Mouse (Mus musculus) forebrain, postnatal 0 days (tissue): ENCODE results near the gene Gp1bb. TPM values are rescaled to one million over a fixed set of nuclear protein-coding genes. Genes with fewer than 3 reads are reported as not detected.
A peak's percentile ranks its signal among the peaks of the same experiment; 100 is the strongest.

Experiments
- ATAC-seq: fragments of 200-750 bp; cut with Nextera tagmentation; 2 replicates; pipeline ENCODE4 v1.8.0; 2017; ENCODE audit warnings: mild to moderate bottlenecking, moderate library complexity
- DNase-seq: peaks from one replicate; pipeline ENCODE4 v3.0.0-alpha.2; 2015
- H3K27ac ChIP-seq: fragments of 300-500 bp; sonication (generic); 2 replicates; pipeline ENCODE4 v1.5.1; 2014; ENCODE audit warnings: low read depth, mild to moderate bottlenecking, antibody characterized with exemption, low read length, moderate library complexity, mixed read lengths
- H3K27me3 ChIP-seq: fragments of 300-500 bp; sonication (generic); 2 replicates; pipeline ENCODE4 v1.6.1; 2014; ENCODE audit warnings: mild to moderate bottlenecking, low read length, mixed read lengths; ENCODE audit not compliant: insufficient read depth
- H3K36me3 ChIP-seq: fragments of 300-500 bp; sonication (generic); 2 replicates; pipeline ENCODE4 v1.6.1; 2014; ENCODE audit warnings: mild to moderate bottlenecking, moderate library complexity; ENCODE audit not compliant: insufficient read depth
- H3K4me1 ChIP-seq: fragments of 300-500 bp; sonication (generic); 2 replicates; pipeline ENCODE4 v1.6.1; 2014; ENCODE audit warnings: antibody characterized with exemption; ENCODE audit not compliant: insufficient read depth
- H3K4me2 ChIP-seq: fragments of 300-500 bp; sonication (generic); 2 replicates; pipeline ENCODE4 v1.6.1; 2014; ENCODE audit warnings: low read depth, mild to moderate bottlenecking, moderate library complexity
- H3K4me3 ChIP-seq: fragments of 300-500 bp; sonication (generic); 2 replicates; pipeline ENCODE4 v1.5.1; 2014; ENCODE audit warnings: low read depth, low read length, mixed read lengths
- H3K9ac ChIP-seq: fragments of 300-500 bp; sonication (generic); 2 replicates; pipeline ENCODE4 v1.6.1; 2014; ENCODE audit warnings: mild to moderate bottlenecking
- H3K9me3 ChIP-seq: fragments of 300-500 bp; sonication (generic); 2 replicates; pipeline ENCODE4 v1.6.1; 2016; ENCODE audit warnings: low read length
- CTCF ChIP-seq: sonication (generic); IDR thresholded peaks from 2 replicates; pipeline ENCODE4 v1.5.1; 2016; ENCODE audit warnings: antibody characterized with exemption, control low read depth, low read depth
- WGBS: fragments of 180-500 bp; shearing (Covaris S2); extraction: QIAGEN DNeasy Blood & Tissue Kit; methylation state at CpG from one replicate; pipeline ENCODE4 v1.1.7; 2014; 5-methylcytosine and 5-hydroxymethylcytosine counted together
- polyA plus RNA-seq: library from polyadenylated mRNA; unstranded; fragments of >200 nt; fragmentation: Nextera tagmentation; extraction: Ambion mirVana; gene quantifications from 2 replicates; pipeline ENCODE4 v1.2.1, GENCODE M21; 2015
- total RNA-seq: library from RNA; depleted of rRNA; stranded (reverse); fragments of >200 nt; gene quantifications from 2 replicates; pipeline ENCODE4 v1.2.3, GENCODE M21; 2014

Gp1bb gene
- total and polyA plus RNA-seq, 2 experiments from 2014 or later = 9.4 to 34.1 TPM

- no peak for DNase-seq
- Histone ChIP-seq H3K27ac (no peak within 1 kb of the TSS), H3K4me2 (peak within 1 kb of the TSS; percentile 36), H3K36me3 (no peaks in the 10 kb centered on the region), H3K9ac (no peak within 1 kb of the TSS), H3K4me1 (peaks cover 5% of the 10 kb centered on the region; the same call in 1 of the 2 replicates), H3K4me3 (peak within 1 kb of the TSS; percentile 12), H3K27me3 (peaks cover 74% of the 10 kb centered on the region), H3K9me3 (no peaks in the 10 kb centered on the region)
- no peak for ATAC-seq
- TF ChIP-seq CTCF = peak; percentile 52
- WGBS = 4% methylated on average over 48 of the region's 48 CpGs
These were observed 32.1 kb downstream of the Gp1bb start, which contains the start of gene Tbx1 for GRCm38 (mm10) chr16:18589804-18590790. TSS of gene Tbx1 (minus strand) at chr16:18590671.

- H3K9ac ChIP-seq = no peak overlapping the region
- no peak overlapping the region for H3K4me3 ChIP-seq
- H3K27ac ChIP-seq = no peak overlapping the region
- peaks cover 5% of the 10 kb centered on the region; the same call in 1 of the 2 replicates for H3K4me1 ChIP-seq
- peaks cover 84% of the 10 kb centered on the region for H3K27me3 ChIP-seq
- 18% methylated on average over 9 of the region's 9 CpGs for WGBS
- TF ChIP-seq CTCF = no peak
- no peaks in the 10 kb centered on the region for H3K36me3 ChIP-seq
- H3K9me3 ChIP-seq = no peaks in the 10 kb centered on the region
- H3K4me2 ChIP-seq = no peak overlapping the region
- no peak for DNase-seq
- ATAC-seq = no peak
These were observed 33.1 kb downstream of the Gp1bb start for GRCm38 (mm10) chr16:18589080-18589621.

GRCm38 (mm10) chr16:18588738-18589055 is 33.5 kb downstream of the Gp1bb start:
- Histone ChIP-seq H3K4me1 (peaks cover 5% of the 10 kb centered on the region; the same call in 1 of the 2 replicates), H3K27me3 (peaks cover 88% of the 10 kb centered on the region), H3K4me3 (no peak overlapping the region), H3K4me2 (no peak overlapping the region), H3K36me3 (no peaks in the 10 kb centered on the region), H3K9me3 (no peaks in the 10 kb centered on the region), H3K9ac (no peak overlapping the region), H3K27ac (no peak overlapping the region)
- ATAC-seq (no peak), DNase-seq (no peak)
- 5% methylated on average over 31 of the region's 31 CpGs for WGBS
- no peak for TF ChIP-seq CTCF

- H3K36me3 ChIP-seq = no peaks in the 10 kb centered on the region
- H3K27ac ChIP-seq = no peak overlapping the region
- H3K4me1 ChIP-seq = peaks cover 5% of the 10 kb centered on the region; the same call in 1 of the 2 replicates
- no peaks in the 10 kb centered on the region for H3K9me3 ChIP-seq
- WGBS = 6% methylated on average over 57 of the region's 57 CpGs
- ATAC-seq = peak; percentile 8; the same call in 1 of the 2 replicates
- no peak overlapping the region for H3K4me3 ChIP-seq
- peaks cover 90% of the 10 kb centered on the region for H3K27me3 ChIP-seq
- no peak overlapping the region for H3K9ac ChIP-seq
- no peak for TF ChIP-seq CTCF
- DNase-seq = no peak
- H3K4me2 ChIP-seq = no peak overlapping the region
These were observed 34.1 kb downstream of the Gp1bb start for GRCm38 (mm10) chr16:18587847-18588737.

GRCm38 (mm10) chr16:18586906-18587546 is 35.2 kb downstream of the Gp1bb start:
- Histone ChIP-seq H3K27me3 (peaks cover 94% of the 10 kb centered on the region), H3K9ac (no peak overlapping the region), H3K9me3 (no peaks in the 10 kb centered on the region), H3K4me1 (peaks cover 5% of the 10 kb centered on the region; the same call in 1 of the 2 replicates), H3K27ac (no peak overlapping the region), H3K4me2 (peak overlapping the region; percentile 57), H3K4me3 (peak overlapping the region; percentile 37), H3K36me3 (no peaks in the 10 kb centered on the region)
- DNase-seq (no peak), ATAC-seq (no peak)
- no peak for TF ChIP-seq CTCF
- 5% methylated on average over 28 of the region's 62 CpGs for WGBS
